Mouse (Mus musculus) hindbrain, embryonic 12.5 days (tissue): ENCODE results near the gene Gm15294. TPM values are rescaled to one million over a fixed set of nuclear protein-coding genes. Genes with fewer than 3 reads are reported as not detected.

Experiments used
- ATAC-seq: fragments of 200-750 bp; cut with Nextera tagmentation; 2 replicates; pipeline ENCODE4 v1.8.0; 2017; ENCODE audit warnings: moderate TSS enrichment; ENCODE audit not compliant: low FRiP score
- H3K27ac ChIP-seq: fragments of 300-500 bp; sonication (generic); 2 replicates; pipeline ENCODE4 v1.5.1; 2016; ENCODE audit warnings: mild to moderate bottlenecking
- H3K27me3 ChIP-seq: fragments of 300-500 bp; sonication (generic); 2 replicates; pipeline ENCODE4 v1.6.1; 2016; ENCODE audit warnings: mild to moderate bottlenecking
- H3K36me3 ChIP-seq: fragments of 300-500 bp; sonication (generic); 2 replicates; pipeline ENCODE4 v1.6.1; 2016; ENCODE audit warnings: mild to moderate bottlenecking
- H3K4me1 ChIP-seq: fragments of 300-500 bp; sonication (generic); 2 replicates; pipeline ENCODE4 v1.6.1; 2016
- H3K4me2 ChIP-seq: fragments of 300-500 bp; sonication (generic); replicated peaks from 2 replicates; pipeline ENCODE4 v1.6.1; 2016; ENCODE audit warnings: mild to moderate bottlenecking
- H3K4me3 ChIP-seq: fragments of 300-500 bp; sonication (generic); 2 replicates; pipeline ENCODE4 v1.5.1; 2016; ENCODE audit warnings: mild to moderate bottlenecking
- H3K9ac ChIP-seq: fragments of 300-500 bp; sonication (generic); 2 replicates; pipeline ENCODE4 v1.6.1; 2016; ENCODE audit warnings: mild to moderate bottlenecking, moderate library complexity
- H3K9me3 ChIP-seq: fragments of 300-500 bp; sonication (generic); replicated peaks from 2 replicates; pipeline ENCODE4 v1.6.1; 2016; ENCODE audit warnings: mild to moderate bottlenecking
- WGBS: fragments of 180-500 bp; shearing (Covaris S2); methylation state at CpG from one replicate; pipeline ENCODE4 v1.1.7; 2016; 5-methylcytosine and 5-hydroxymethylcytosine counted together
- polyA plus RNA-seq: library from polyadenylated mRNA; unstranded; fragments of >200 nt; fragmentation: Nextera tagmentation; extraction: Ambion mirVana; gene quantifications from 2 replicates; pipeline ENCODE4 v1.2.1, GENCODE M21; 2016

The Gm15294 gene
- polyA plus RNA-seq = not detected in 2 replicates

- 93% methylated on average over 4 of the region's 4 CpGs for WGBS
- Histone ChIP-seq H3K27ac (no peak within 1 kb of the TSS), H3K9ac (no peak within 1 kb of the TSS), H3K36me3 (no peaks in the 10 kb centered on the region), H3K27me3 (peaks cover 8% of the 10 kb centered on the region; the same call in 1 of the 2 replicates), H3K4me2 (no peak within 1 kb of the TSS), H3K4me3 (no peak within 1 kb of the TSS), H3K9me3 (no peaks in the 10 kb centered on the region), H3K4me1 (no peaks in the 10 kb centered on the region)
- ATAC-seq = no peak
Measured at GRCm38 (mm10) chrX:141875135-141875534, at the start of gene Gm15294. TSS of gene Gm15294 (minus strand) at chrX:141875235.

- no peak for ATAC-seq
- WGBS = 47% methylated on average over 4 of the region's 4 CpGs
Measured at GRCm38 (mm10) chrX:141884336-141885048, 9.5 kb upstream of the Gm15294 start.

GRCm38 (mm10) chrX:141874024-141874423 is 1.0 kb downstream of the Gm15294 start:
- Histone ChIP-seq H3K4me2 (no peak overlapping the region), H3K9me3 (no peaks in the 10 kb centered on the region)
- WGBS = 53% methylated on average over 11 of the region's 11 CpGs

More at GRCm38 (mm10) chrX:141884336-141885048, 9.5 kb upstream of the Gm15294 start:
- Histone ChIP-seq H3K36me3 (no peaks in the 10 kb centered on the region), H3K27ac (no peak overlapping the region), H3K9me3 (no peaks in the 10 kb centered on the region), H3K4me2 (no peak overlapping the region), H3K4me1 (no peaks in the 10 kb centered on the region), H3K9ac (no peak overlapping the region), H3K4me3 (no peak overlapping the region), H3K27me3 (no peaks in the 10 kb centered on the region; the same call in 1 of the 2 replicates)

GRCm38 (mm10) chrX:141873597-141873996 is 1.4 kb downstream of the Gm15294 start:
- Histone ChIP-seq H3K4me2 (no peak overlapping the region), H3K9ac (no peak overlapping the region), H3K27me3 (peaks cover 10% of the 10 kb centered on the region; the same call in 1 of the 2 replicates), H3K4me1 (no peaks in the 10 kb centered on the region), H3K36me3 (no peaks in the 10 kb centered on the region), H3K9me3 (no peaks in the 10 kb centered on the region), H3K4me3 (no peak overlapping the region), H3K27ac (no peak overlapping the region)
- 54% methylated on average over 2 of the region's 4 CpGs for WGBS
- ATAC-seq = no peak

More at GRCm38 (mm10) chrX:141874024-141874423, 1.0 kb downstream of the Gm15294 start:
- Histone ChIP-seq H3K4me1 (no peaks in the 10 kb centered on the region), H3K27me3 (peaks cover 8% of the 10 kb centered on the region; the same call in 1 of the 2 replicates), H3K9ac (no peak overlapping the region), H3K4me3 (no peak overlapping the region), H3K36me3 (no peaks in the 10 kb centered on the region), H3K27ac (no peak overlapping the region)
- no peak for ATAC-seq

- Histone ChIP-seq H3K36me3 (no peaks in the 10 kb centered on the region), H3K27ac (no peak overlapping the region), H3K27me3 (peaks cover 15% of the 10 kb centered on the region; the same call in 1 of the 2 replicates), H3K9ac (no peak overlapping the region), H3K4me1 (no peaks in the 10 kb centered on the region), H3K4me2 (no peak overlapping the region), H3K4me3 (no peak overlapping the region), H3K9me3 (no peaks in the 10 kb centered on the region)
- ATAC-seq = peak; percentile 81
- WGBS = 30% methylated on average over 6 of the region's 6 CpGs
Measured at GRCm38 (mm10) chrX:141855684-141856396, 19.2 kb downstream of the Gm15294 start.

Other genes with a start within 250 kb of the Gm15294 start
- gene Irs4, start 150.0 kb downstream of the Gm15294 start, polyA plus RNA-seq = 0.68 and 1.1 TPM in 2 replicates